Mouse (Mus musculus): Measurements from ENCODE around the gene Tgm4. TPM values are rescaled to one million over a fixed set of nuclear protein-coding genes. Genes with fewer than 3 reads are reported as not detected.

Tgm4 gene
- polyA plus RNA-seq, 1 experiment from 2014 or later, result 0.57 TPM

- 74% methylated on average over 3 of the region's 3 CpGs for WGBS
- Histone ChIP-seq H3K4me3 (replicated peaks) (no peak overlapping the region), H3K27me3 (replicated peaks) (no peaks in the 10 kb centered on the region), H3K9ac (no peak overlapping the region), H3K4me2 (no peak overlapping the region), H3K36me3 (no peaks in the 10 kb centered on the region), H3K9me3 (no peaks in the 10 kb centered on the region), H3K4me1 (no peaks in the 10 kb centered on the region), H3K27ac (no peak overlapping the region)
- no peak for ATAC-seq (ENCODE audit: insufficient read depth, low FRiP score, low read depth)
Observed at GRCm38 (mm10) chr9:123060172-123060571, 25.6 kb downstream of the Tgm4 start.

DNA sequence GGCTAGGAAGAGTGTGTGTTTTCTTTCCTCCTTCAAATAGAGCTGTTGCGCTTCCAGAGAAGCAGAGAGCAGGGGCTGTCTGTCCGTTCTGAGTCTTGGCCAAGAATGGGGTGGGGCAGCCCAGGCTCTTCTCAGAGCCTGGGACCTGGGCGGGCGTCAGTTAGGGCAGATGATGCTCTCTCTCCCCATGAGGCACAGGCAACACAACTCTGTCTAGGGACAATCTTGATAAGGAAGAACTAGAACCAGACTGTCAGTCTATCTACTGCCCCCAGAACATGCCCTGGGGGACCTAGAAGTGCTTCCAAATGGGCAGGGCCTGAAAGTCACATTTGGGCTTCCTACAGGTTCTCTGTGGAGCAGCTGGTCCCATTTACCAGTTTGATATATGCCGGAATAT, 44.6 kb downstream of the Tgm4 start:
- 83% methylated on average over 5 of the region's 5 CpGs for WGBS
- peaks cover 33% of the 10 kb centered on the region for H3K36me3 ChIP-seq

GRCm38 (mm10) chr9:123080355-123080754, 45.8 kb downstream of the Tgm4 start:
- Histone ChIP-seq H3K9me3 (no peaks in the 10 kb centered on the region), H3K27me3 (replicated peaks) (no peaks in the 10 kb centered on the region), H3K27ac (no peak overlapping the region), H3K4me1 (no peaks in the 10 kb centered on the region), H3K4me2 (no peak overlapping the region), H3K36me3 (peaks cover 37% of the 10 kb centered on the region), H3K9ac (no peak overlapping the region), H3K4me3 (replicated peaks) (no peak overlapping the region)
- 87% methylated on average over 7 of the region's 7 CpGs for WGBS
- ATAC-seq (ENCODE audit: insufficient read depth, low FRiP score, low read depth), result no peak

More for the DNA sequence above, 44.6 kb downstream of the Tgm4 start:
- Histone ChIP-seq H3K4me2 (no peak overlapping the region), H3K9me3 (no peaks in the 10 kb centered on the region), H3K4me1 (no peaks in the 10 kb centered on the region), H3K9ac (no peak overlapping the region), H3K27ac (no peak overlapping the region), H3K4me3 (replicated peaks) (no peak overlapping the region), H3K27me3 (replicated peaks) (no peaks in the 10 kb centered on the region)
- no peak for ATAC-seq (ENCODE audit: insufficient read depth, low FRiP score, low read depth)

GRCm38 (mm10) chr9:123080796-123081195, 46.3 kb downstream of the Tgm4 start:
- Histone ChIP-seq H3K9me3 (no peaks in the 10 kb centered on the region), H3K36me3 (peaks cover 37% of the 10 kb centered on the region), H3K9ac (no peak overlapping the region), H3K27ac (no peak overlapping the region), H3K4me2 (no peak overlapping the region), H3K4me3 (replicated peaks) (no peak overlapping the region), H3K4me1 (no peaks in the 10 kb centered on the region), H3K27me3 (replicated peaks) (no peaks in the 10 kb centered on the region)
- ATAC-seq (ENCODE audit: insufficient read depth, low FRiP score, low read depth), result no peak
- WGBS, result 80% methylated on average over 1 of the region's 1 CpGs

DNA sequence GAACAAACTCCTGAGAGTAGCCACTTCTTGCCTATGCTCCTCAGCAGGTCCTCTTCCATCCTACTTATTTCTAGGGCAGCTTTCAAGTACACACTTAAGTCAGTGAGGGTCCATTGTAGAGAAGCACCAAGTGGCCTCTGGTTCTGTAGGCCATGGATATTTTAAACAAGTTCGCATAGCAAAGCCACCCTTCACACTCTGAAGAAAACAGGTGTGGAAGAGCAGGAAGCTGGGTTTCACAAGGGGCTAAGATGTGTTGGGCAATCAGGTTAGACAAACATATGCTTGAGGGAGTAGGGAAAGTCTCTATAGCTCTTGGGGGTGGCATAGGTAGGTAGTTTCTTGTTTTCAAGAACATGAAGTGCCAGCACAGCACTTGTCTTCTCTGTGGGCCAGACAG, 50.8 kb downstream of the Tgm4 start:
- no peak for ATAC-seq (ENCODE audit: insufficient read depth, low FRiP score, low read depth)
- Histone ChIP-seq H3K27me3 (replicated peaks) (no peaks in the 10 kb centered on the region), H3K9me3 (no peaks in the 10 kb centered on the region), H3K4me2 (no peak overlapping the region), H3K4me1 (no peaks in the 10 kb centered on the region), H3K4me3 (replicated peaks) (no peak overlapping the region), H3K27ac (no peak overlapping the region), H3K9ac (no peak overlapping the region), H3K36me3 (peaks cover 34% of the 10 kb centered on the region)
- 77% methylated on average over 1 of the region's 1 CpGs for WGBS

GRCm38 (mm10) chr9:123087558-123087957, 53.0 kb downstream of the Tgm4 start:
- Histone ChIP-seq H3K4me3 (replicated peaks) (no peak overlapping the region), H3K4me2 (no peak overlapping the region), H3K27me3 (replicated peaks) (no peaks in the 10 kb centered on the region), H3K27ac (no peak overlapping the region), H3K9me3 (no peaks in the 10 kb centered on the region), H3K36me3 (peaks cover 34% of the 10 kb centered on the region), H3K4me1 (no peaks in the 10 kb centered on the region), H3K9ac (no peak overlapping the region)
- ATAC-seq (ENCODE audit: insufficient read depth, low FRiP score, low read depth), result no peak
- 62% methylated on average over 3 of the region's 3 CpGs for whole genome bisulfite sequencing

- H3K4me2 ChIP-seq, result no peak overlapping the region
- whole genome bisulfite sequencing, result 85% methylated on average over 4 of the region's 4 CpGs
- H3K36me3 ChIP-seq, result peaks cover 42% of the 10 kb centered on the region
- no peak for ATAC-seq (ENCODE audit: insufficient read depth, low FRiP score, low read depth)
- H3K4me3 ChIP-seq (replicated peaks), result no peak overlapping the region
- no peak overlapping the region for H3K9ac ChIP-seq
- H3K27ac ChIP-seq, result no peak overlapping the region
- no peaks in the 10 kb centered on the region for H3K4me1 ChIP-seq
- no peaks in the 10 kb centered on the region for H3K9me3 ChIP-seq
- no peaks in the 10 kb centered on the region for H3K27me3 ChIP-seq (replicated peaks)
Observed at GRCm38 (mm10) chr9:123090844-123091243, 56.3 kb downstream of the Tgm4 start.

DNA sequence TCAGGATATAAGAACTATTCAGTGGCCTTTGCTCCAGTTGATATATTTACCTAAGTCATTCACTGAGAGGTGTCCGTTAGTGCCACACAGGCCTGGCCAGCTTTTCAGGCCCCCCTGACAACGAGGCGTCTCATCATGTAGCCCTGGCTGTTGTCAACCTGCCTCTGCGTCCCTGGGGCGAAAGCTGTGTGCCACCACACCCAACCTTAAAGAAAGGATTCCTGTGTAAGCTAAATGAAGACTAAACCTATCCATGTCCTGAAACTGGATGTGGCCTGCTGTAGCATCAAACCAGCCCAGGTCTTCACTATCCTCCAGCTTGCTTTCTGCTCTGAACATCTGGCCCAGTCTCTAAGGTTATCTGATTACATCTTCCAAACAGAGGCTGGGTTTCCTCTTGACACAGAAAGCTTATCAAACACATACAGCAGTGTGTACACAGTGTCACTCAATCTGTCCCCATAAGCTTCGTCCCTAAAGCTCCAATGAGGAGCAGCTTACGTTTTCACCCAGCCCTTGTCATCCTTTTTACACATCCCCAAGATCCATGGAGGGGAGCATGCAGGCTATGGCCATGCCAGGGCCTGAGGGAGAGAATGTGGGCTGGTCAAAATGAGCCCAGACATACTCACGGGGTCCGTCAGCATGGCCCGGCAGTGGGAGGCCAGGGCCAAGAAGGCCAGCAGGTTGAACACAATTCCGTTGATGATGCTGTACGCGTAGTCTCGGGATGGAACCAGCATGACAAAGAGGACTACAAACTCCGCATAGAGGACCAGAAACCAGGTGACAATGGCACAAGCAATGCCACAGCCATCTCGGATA, 65.3 kb downstream of the Tgm4 start:
- Histone ChIP-seq H3K4me1 (no peaks in the 10 kb centered on the region), H3K27me3 (replicated peaks) (no peaks in the 10 kb centered on the region), H3K4me3 (replicated peaks) (no peak overlapping the region), H3K4me2 (no peak overlapping the region), H3K9me3 (no peaks in the 10 kb centered on the region), H3K9ac (no peak overlapping the region), H3K27ac (no peak overlapping the region), H3K36me3 (peaks cover 29% of the 10 kb centered on the region)
- no peak for ATAC-seq (ENCODE audit: insufficient read depth, low FRiP score, low read depth)
- WGBS, result 90% methylated on average over 16 of the region's 16 CpGs

GRCm38 (mm10) chr9:123103425-123103824, 68.9 kb downstream of the Tgm4 start:
- no peak overlapping the region for H3K9ac ChIP-seq
- no peak overlapping the region for H3K4me3 ChIP-seq (replicated peaks)
- H3K4me1 ChIP-seq, result no peaks in the 10 kb centered on the region
- peak; percentile 43; the same call in 1 of the 2 replicates for ATAC-seq (ENCODE audit: insufficient read depth, low FRiP score, low read depth)
- no peaks in the 10 kb centered on the region for H3K9me3 ChIP-seq
- no peak overlapping the region for H3K27ac ChIP-seq
- no peak overlapping the region for H3K4me2 ChIP-seq
- no peaks in the 10 kb centered on the region for H3K27me3 ChIP-seq (replicated peaks)
- H3K36me3 ChIP-seq, result peaks cover 10% of the 10 kb centered on the region; the same call in 1 of the 2 replicates

GRCm38 (mm10) chr9:123104362-123104761, 69.8 kb downstream of the Tgm4 start:
- H3K27ac ChIP-seq, result no peak overlapping the region
- H3K4me3 ChIP-seq (replicated peaks), result no peak overlapping the region
- H3K27me3 ChIP-seq (replicated peaks), result no peaks in the 10 kb centered on the region
- H3K9ac ChIP-seq, result no peak overlapping the region
- no peak overlapping the region for H3K4me2 ChIP-seq
- peaks cover 10% of the 10 kb centered on the region; the same call in 1 of the 2 replicates for H3K36me3 ChIP-seq
- 0 out of 2 replicates have a peak, but pooled peaks cover under 1% of the 10 kb centered on the region for H3K4me1 ChIP-seq
- ATAC-seq (ENCODE audit: insufficient read depth, low FRiP score, low read depth), result no peak
- no peaks in the 10 kb centered on the region for H3K9me3 ChIP-seq

DNA sequence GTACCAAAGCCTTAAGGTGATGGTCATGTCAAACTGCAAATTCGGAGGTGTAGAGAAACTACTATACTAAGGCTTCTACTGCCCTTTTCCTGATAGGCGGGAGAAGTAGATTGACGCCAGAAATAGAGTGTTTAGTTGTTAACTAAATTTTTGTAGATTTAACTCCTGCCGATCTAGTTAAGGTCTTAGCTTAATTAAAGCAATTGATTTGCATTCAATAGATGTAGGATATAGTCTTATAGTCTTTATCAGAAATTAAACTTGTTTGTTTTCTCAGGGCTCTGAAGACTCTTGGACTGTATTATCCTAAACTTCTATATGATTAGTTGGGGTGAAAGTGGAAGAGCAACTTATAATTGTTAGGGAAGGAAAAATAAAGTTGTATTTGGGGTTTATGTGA, 72.7 kb downstream of the Tgm4 start:
- 88% methylated on average over 4 of the region's 4 CpGs for WGBS
- no peak overlapping the region for H3K9ac ChIP-seq
- no peak overlapping the region for H3K27ac ChIP-seq
- H3K9me3 ChIP-seq, result no peaks in the 10 kb centered on the region
- H3K4me3 ChIP-seq (replicated peaks), result no peak overlapping the region
- no peak overlapping the region for H3K4me2 ChIP-seq
- ATAC-seq (ENCODE audit: insufficient read depth, low FRiP score, low read depth), result no peak
- H3K27me3 ChIP-seq (replicated peaks), result no peaks in the 10 kb centered on the region
- H3K4me1 ChIP-seq, result peaks cover 10% of the 10 kb centered on the region
- H3K36me3 ChIP-seq, result peaks cover 7% of the 10 kb centered on the region; the same call in 1 of the 2 replicates

- no peak for ATAC-seq (ENCODE audit: insufficient read depth, low FRiP score, low read depth)
- H3K9ac ChIP-seq, result no peak overlapping the region
- WGBS, result 85% methylated on average over 7 of the region's 7 CpGs
- peaks cover 19% of the 10 kb centered on the region for H3K4me1 ChIP-seq
- no peak overlapping the region for H3K4me2 ChIP-seq
- no peaks in the 10 kb centered on the region for H3K27me3 ChIP-seq (replicated peaks)
- peak overlapping the region; percentile 26; the same call in 1 of the 2 replicates for H3K27ac ChIP-seq
- H3K4me3 ChIP-seq (replicated peaks), result no peak overlapping the region
- H3K9me3 ChIP-seq, result no peaks in the 10 kb centered on the region
- H3K36me3 ChIP-seq, result peaks cover 7% of the 10 kb centered on the region; the same call in 1 of the 2 replicates
Observed at GRCm38 (mm10) chr9:123109188-123109587, 74.7 kb downstream of the Tgm4 start.
